Mouse (Mus musculus): ENCODE measurements around the gene Crtac1.

Crtac1 gene

DNA sequence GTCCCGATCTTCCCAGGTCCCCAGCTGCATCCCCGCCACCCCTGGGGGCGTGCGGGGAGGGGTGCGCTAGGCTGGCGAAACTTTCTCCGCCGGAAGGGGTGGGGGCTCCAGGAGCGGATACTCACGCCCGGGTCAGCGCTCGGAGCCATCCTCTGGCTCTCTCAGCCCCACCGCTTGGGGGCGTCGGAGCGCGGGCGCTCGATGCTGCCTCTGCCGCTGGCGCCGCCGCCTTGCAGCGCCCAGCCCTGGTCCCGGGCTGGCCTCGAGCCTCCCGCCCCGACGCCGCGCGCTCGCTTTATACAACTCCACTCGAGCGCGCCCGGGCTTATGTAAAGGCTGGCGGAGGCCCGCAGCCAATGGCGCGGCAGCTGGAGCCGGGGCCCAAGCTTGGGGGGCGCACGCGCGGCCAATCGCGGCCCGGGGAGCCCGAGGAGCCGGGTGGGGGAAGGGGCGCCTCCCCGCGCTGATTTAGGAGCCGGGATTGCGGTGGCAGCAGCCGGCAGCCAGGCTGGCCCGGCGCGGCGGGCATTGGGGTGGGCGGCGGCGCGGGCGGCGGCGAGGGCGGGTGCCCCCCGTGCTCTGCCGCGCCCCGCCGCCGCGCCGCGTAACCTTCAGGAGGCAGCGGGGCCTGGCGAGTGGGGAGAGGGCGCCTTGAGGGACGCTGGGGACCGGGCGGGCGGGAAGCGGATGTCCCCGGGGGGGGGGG lies at the start of gene Crtac1:
Crtac1 (minus strand) TSS at position 299 of the 706 bp plus-strand sequence.
- in situ Hi-C loops (cut with MseI, MboI): no loop called here

DNA sequence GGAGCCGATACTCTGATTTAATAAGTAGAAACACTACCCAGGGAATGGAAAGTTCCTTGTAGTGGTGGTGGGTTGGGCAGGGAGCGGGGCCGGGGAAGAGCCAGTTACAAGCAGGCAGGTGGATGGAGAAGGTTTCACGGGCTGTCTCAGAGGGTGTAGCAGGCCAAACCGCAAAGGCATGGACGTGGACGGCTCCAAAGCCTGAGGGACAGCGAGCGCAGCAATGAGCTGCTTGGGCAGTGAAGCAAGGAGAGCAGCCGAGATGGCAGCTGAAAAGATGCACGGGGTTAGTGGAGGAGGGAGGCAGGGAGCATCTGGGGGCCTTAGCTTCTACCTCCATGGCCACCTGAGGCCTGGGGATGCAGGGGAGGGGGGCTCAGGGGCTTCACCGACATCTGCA lies 46.7 kb upstream of the Crtac1 start:
- in situ Hi-C loops (cut with MseI, MboI): no loop called here

- in situ Hi-C loops (cut with MseI, MboI): no loop called here
Measured at GRCm38 (mm10) chr19:42477769-42478168, 46.2 kb upstream of the Crtac1 start.

DNA sequence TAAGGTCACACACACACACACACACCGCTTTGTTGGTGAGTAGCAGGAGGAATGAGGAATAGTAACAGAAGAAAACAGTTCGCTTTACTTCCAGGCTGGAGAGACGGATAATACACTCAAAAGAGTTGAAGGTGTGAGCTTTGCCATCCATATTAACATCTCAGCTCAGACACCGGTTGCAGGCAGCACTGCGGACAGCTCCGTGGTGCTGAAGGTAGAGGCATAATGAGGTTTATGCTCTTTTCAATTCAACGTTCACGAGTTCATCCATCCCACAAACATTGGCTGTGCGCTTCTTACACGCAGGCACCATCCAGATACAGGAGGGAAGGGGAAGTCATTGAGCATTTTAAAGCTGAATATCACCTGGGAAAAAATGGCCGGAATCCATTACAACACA lies 41.2 kb upstream of the Crtac1 start:
- in situ Hi-C loops (cut with MseI, MboI): no loop called here

GRCm38 (mm10) chr19:42471571-42471970 lies 40.0 kb upstream of the Crtac1 start:
- in situ Hi-C loops (cut with MseI, MboI): no loop called here

- in situ Hi-C loops (cut with MseI, MboI): no loop called here
Measured at GRCm38 (mm10) chr19:42461851-42462250, 30.3 kb upstream of the Crtac1 start.

DNA sequence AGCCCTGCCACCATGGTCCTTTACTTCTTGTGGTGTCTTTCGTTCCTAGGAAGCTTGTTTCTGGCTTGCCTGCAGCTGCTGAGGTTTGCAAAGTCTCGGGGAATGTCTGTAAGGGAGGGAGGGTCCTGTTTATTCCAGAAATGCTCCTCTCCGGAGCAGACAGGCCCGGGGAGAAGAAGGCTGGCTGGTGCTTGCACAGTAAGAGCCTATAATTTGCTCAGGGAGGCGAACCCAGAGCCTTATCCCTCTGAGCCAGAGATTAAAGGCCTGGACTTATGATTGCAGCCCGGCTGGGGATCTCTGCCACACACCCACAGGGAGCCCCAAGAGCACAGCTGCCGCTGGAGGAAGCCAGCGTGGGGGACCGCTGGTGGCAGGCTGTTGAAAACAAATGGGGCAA lies 29.8 kb upstream of the Crtac1 start:
- in situ Hi-C loops (cut with MseI, MboI): no loop called here

DNA sequence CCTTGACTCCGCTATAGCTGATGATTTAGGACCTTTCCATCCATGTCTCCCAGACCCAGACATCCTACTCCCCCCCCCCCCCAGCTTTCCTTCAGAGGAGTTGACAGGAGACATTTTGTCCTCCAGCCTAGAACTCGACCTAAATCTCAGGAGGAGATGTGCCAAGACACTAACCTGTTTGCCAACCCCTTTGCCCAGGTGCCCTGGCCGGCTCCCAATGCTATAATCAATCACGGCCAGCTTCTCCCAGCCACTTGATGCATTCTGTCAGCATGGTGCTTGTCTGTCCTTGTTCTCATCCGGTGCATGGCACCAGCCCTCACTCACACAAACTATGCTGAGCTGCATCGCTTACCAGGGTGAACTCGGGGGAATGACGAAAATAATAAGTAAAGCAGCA lies 27.9 kb upstream of the Crtac1 start:
- in situ Hi-C loops (cut with MseI, MboI): no loop called here

GRCm38 (mm10) chr19:42454481-42455236 lies 23.1 kb upstream of the Crtac1 start:
- in situ Hi-C loops (cut with MseI, MboI): no loop called here

GRCm38 (mm10) chr19:42454006-42454405 lies 22.4 kb upstream of the Crtac1 start:
- in situ Hi-C loops (cut with MseI, MboI): no loop called here

DNA sequence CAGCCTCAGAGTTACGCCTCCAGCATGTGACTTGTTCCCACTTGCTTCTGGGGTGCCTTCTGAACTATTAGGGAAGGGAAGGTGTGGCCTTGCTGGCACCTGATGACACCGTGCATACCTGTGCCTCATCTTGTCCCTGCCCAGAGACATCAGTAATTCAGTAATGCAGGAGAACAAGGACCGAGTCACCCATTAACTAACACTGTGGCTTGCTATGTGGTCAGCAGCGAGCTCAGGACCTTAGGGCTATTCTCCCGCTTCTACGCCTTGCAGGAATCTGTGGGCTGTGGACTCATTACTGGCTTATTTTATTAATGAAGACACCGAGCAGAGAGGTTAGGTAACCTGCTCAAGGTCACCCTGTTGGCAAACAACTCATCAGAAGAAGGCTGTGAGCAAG lies 21.0 kb upstream of the Crtac1 start:
- in situ Hi-C loops (cut with MseI, MboI): no loop called here

- in situ Hi-C loops (cut with MseI, MboI): no loop called here
Measured at GRCm38 (mm10) chr19:42448539-42448938, 17.0 kb upstream of the Crtac1 start.

DNA sequence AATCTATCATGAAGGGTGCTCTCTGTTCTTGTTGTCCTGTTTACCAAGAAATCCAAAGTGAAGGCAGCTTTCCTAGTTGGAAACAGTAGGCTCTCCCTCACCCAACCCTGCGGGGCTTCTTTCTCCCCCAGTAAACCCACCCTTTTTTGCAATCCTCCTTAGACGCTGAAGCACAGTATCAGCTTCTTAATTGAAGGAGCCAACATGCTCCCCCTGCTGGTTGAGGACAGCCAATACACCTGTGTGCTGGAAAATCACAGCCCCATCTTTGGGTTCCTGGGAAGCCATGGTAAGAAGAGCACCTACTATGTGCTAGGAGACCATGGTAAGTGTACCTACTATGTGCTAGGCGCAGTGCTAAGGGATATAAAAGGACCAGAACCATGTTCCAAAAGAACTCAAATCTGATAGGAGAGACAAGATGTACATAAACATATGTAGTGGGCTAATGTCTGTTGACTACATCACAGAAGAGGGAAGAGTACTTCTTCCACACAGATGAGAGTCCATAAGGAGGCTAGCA lies 12.4 kb upstream of the Crtac1 start:
- in situ Hi-C loops (cut with MseI, MboI): no loop called here

DNA sequence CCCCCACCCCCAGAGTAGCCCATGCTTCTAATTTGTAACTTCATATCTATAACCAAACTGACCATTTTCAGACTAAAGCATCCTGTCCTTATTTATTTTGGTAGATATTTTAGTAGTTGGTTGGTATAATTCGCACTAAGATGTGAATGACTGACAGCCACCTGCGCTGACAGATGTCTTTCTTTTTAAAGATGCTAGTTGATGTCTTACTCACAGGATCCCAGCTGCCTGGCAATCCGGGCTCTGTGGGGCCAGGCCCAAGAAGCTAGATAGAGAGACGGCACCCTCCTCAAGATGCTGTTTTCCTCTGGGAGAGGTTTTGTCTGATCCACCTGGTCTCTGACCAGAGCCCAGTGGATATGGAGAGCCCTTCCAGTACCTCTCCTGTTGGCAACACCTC lies 11.7 kb upstream of the Crtac1 start:
- in situ Hi-C loops (cut with MseI, MboI): no loop called here

DNA sequence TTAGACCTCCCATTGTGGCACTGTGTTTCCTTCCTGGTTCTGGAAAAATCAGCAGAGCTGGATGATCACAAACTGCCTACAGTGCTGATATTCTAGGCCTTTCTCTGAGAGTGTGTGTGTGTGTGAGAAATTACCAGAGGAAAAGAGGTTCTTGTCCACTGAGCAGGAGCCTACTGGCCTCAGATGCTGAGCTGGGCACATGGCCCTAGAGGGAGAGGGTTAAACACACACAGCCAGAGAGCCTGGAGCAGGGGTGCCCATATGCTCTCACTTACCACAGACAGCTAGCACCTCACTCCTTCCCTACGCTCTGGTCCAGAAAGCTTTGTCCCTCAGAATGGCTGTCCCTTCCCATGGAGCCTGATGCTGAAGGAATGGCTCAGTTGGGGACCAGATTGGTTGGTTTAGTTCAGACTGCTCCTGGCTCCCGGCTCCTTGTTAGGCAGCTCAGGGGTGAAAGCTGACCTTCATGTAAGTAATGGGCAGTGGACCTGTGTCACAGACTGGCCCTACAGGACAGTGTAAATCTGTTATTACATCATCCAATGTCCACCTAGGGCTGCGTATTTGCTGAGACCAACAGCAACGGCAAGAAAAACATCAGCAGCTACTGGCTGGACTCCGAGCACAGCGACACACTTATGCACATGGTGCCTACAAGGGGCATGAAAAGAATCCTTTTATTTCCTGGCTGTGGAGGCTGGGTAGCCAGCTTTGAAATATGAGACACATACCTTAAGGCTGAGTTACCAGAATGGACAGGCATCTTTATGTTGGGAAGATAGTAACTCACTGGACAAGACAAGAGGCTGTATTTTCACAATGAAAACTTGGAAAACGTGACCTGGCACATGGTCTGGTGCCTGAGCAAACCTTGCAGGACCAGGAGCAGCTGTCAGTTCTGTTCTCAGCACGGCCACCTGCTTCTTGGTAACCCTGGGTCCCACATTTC lies 10.9 kb upstream of the Crtac1 start:
- in situ Hi-C loops (cut with MseI, MboI): no loop called here

- in situ Hi-C loops (cut with MseI, MboI): no loop called here
Measured at GRCm38 (mm10) chr19:42440089-42440488, 8.5 kb upstream of the Crtac1 start.

DNA sequence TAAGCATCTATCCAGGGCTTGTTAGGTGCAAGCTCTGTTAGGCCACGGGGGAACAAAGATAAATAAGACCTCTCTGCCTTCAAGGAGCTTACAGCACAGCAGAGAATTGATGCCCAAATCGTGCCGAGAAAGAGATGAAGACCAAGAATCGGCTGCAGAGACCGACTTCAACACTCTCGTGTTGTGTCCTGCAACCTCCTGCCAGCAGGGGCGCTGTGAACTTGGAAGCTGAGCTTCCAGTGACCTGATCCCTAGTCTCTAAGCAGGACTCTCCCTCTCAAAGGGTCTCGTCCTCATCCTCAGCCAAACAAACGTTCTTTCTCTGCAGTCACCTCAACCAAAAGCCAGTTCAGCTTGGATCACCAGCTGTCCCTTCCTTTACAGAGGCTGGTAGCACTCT lies 7.8 kb upstream of the Crtac1 start:
- in situ Hi-C loops (cut with MseI, MboI): loop anchor here in 1 of 2 experiments (5.0 kb wide), 1 partner anchor 122 kb away; no protein-coding TSS in a partner anchor

DNA sequence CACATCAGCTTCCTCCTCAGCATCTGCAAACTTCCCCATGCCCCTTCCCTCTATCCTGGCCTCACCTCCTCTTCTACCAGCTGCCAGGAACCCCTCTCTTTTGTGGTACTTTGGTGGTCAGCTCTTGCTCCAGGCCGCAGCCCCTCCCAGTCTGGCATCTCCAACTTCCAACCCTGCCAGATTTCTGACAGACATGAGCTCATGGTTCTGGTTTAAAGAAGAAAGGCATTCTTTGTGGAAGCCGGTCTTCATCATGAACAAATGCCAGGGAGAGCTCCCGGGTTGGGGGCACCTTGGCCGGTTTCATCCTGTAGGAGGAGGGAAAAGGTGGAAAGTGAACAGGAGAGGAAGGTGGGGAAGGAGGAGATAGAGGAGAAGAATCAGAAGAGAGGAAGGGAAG lies 4.0 kb upstream of the Crtac1 start:
- in situ Hi-C loops (cut with MseI, MboI): loop anchor here in 1 of 2 experiments (5.0 kb wide), 1 partner anchor 118 kb away; no protein-coding TSS in a partner anchor

DNA sequence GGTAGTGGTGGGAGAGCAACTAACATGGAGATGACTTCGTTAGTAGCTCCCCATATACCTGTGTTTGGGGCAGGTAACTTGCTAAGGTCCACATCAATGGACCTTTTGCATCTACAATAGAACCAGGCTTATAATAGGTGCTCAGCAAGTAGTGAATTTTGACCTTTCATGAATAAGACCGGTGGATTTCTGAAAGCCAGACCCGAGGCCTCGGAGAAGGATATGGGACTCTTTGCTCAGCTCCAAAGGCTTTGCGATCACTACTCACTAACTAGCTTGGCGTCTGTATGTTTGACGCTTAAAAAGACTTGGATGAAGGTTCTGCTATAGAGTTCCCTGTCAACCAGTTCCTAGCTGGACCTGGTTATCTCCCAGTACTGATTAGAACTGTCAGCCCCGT lies 1.2 kb upstream of the Crtac1 start:
- in situ Hi-C loops (cut with MseI, MboI): no loop called here

DNA sequence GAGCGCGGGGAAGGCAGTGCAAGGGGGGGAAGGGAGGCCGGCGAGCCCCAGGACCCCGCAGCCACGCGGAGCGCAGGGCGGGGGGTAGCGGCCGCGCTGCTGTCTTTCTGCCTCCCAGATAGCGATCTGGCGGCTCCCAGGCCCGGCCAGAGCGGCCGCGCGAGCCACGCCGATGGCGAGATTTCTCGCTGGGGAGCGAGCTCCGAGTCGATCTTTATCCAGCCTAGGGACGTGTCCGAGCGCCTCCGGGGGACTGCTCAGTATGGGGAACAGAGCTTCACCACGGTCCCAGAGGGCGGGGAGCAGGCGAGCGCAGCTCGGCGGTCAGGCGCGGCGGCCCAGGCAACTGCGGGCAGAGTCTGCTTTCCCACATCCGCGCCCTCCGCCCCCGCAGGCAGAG lies 608 bp upstream of the Crtac1 start:
- in situ Hi-C loops (cut with MseI, MboI): no loop called here

DNA sequence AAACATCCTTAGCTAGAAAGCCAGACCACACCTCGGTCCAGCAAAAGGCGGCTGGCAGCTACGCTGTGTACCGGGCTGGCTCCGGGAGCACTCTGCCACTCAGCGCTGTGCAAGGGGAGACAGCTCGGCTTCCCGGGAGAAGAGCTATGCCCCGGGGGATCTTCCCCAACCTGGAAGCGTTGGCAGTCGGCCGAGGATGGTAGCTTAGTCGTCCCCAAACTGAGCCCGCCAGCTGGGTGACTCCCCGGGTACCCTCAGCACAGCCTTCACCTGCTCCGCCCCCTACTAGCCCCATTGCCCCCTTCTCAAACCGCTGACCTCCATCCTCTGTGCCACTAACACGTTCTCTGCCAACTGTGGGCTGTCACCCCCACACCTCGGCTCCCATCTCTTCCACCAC lies 602 bp downstream of the Crtac1 start:
- in situ Hi-C loops (cut with MseI, MboI): no loop called here

DNA sequence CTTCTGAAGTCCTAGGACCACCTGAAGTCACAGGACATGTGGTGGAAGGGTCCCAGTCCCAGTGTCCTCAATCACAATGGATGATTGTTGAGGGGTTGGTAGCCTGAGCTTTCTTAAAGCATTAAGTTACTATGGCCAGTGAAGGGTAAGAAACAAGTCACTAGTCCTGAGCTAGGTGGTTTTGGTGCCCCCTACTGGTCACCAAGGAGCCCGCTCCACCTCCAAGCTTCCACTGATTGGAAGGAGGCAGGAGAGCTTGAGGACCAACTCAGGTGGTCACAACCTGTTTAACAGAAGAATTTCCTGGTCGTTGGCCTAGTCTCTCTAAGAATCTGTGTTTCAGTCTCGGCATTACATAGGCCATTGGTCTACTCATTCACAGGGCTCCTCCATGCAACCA lies 2.2 kb downstream of the Crtac1 start:
- in situ Hi-C loops (cut with MseI, MboI): no loop called here
